Mouse (Mus musculus) T-helper 1 cell (primary cell): ENCODE measurements around the gene Cers6.

ENCODE experiments used
- in situ Hi-C: fragments of 300-600 bp; cut with MboI, MseI; formaldehyde crosslinking; loops from one replicate; pipeline ENCODE4 v1.15.1; 2025; ENCODE audit warnings: high pct_unique_total_duplicates

The Cers6 gene

DNA sequence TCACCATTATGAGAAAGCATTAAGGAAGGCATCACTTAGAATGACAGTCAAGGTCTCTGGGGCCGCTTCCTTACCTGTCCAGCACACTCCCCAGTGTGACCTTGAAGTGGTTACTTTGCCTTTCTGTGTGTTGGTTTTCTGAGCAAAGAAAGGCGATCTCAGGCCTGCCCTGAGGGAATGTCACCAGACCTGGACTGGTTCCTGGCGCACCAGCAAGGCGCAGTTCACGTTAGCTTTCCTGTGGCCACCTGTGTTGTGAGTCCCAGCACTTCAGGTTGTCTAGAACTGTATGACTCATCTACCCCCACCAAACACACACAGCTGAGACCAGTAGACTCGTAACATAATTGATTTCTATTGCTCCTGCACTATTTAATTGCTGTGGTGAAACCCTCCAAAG, 193.9 kb downstream of the Cers6 start:
- in situ Hi-C loops, result loop anchor here (5.0 kb wide), 1 partner anchor 268 kb away; no protein-coding TSS in a partner anchor

DNA sequence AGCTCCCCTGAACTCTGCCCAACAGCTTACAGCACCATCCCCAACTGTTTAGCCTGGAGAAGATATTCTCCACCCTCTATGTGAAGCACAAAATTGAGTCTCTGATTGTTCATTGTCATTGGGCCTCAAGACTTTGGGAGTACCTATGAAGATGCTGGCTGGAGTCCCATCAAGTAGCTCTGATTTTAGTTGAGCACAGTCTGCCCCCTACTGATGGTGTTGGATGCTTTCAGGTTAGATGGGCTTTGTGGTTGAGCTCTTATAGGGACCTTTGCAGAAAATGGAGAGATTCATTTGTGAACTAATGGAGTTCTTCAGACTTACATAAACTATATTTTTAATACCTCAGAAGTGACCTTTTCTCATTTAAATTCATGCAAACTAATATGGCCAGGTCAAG, 200.1 kb downstream of the Cers6 start:
- in situ Hi-C loops, result no loop called here

DNA sequence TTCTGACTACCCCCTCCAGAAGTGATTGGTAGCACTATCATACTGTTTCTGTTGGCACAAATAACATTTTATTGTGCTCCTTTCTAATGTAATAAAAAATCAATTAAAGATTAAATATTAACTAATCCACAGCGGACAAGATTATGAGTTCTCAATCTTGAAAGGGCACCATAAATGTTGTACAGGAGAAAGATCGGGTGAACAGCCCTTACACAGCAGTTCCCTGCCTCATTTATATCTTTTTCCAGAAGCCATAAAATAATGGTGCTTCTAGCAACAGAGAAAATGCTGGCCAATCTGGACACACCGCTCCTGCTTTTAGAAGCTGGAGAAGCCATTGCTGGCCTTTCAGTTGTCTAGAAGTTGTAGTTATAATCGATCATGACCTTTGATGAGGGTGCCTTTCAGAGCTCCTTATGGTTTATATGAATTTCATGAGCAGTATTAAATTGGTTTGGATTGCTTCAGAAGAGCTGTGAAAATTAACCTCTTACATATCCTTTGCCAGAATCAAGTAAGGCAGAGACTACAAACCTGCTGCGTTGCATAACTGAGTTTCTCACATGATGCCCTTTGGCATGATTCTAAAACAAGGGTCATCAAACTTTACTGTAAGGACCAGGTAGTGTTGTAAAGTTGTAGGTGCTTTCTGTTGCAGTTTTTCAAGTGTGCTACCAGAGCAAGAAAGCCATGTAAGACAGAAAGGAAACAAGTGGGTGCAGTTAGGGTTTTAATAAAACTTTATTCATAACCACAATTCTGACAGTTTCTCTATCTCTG, 200.9 kb downstream of the Cers6 start:
- in situ Hi-C loops, result no loop called here

DNA sequence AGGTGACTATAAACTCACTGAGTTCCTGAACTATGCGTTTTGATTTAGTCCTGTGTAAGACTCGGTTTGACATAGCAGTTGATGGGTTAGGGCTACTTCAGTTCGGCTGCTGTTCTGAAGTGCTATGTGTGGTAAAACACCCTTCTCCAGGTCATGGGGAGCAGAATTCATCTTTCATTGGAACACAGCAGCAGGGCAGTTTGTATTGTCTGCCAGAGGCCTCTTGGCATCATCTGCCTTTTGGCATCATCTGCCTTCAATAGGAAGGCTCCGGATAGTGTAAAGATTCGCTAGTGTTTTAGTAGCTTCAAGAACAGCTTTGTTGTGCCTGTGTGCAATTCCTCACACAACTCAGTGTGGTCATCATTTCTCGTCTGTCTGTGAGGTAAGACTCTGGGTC, 203.5 kb downstream of the Cers6 start:
- in situ Hi-C loops, result no loop called here

DNA sequence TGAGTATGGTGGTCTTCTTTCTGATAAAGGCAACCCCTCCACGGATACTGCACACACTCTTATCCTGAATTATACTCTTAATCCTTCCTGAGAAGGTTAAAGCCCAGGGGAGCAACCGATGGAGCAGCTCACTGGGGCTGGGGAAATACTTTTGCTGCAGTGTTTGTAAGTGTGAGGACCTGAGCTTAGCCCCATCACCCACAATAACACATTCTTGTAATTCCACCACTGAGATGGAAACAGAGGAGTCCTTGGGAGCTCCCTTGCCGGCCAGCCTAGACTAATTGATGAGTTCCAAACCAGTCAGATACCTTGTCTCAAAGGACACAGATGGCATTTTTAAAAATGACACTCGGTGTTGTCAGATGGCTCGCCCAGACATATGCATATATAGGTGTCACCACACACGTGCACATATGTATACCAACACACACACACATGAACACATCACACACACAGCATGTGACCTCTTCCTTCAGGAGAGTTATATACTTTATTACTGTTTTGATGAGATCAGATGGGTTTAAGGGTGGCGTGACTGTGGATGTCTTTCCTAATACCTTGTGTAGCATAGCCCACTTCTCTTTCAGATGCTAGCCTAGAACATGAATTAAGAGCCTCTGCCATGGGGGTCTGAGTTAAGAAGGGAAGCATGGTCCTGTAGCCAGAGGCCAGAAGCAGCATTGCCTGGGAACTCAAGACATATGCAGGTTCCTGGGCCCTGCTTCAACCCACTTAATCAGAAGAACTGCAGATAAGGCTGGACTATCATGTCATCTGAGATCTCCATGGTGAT, 210.4 kb downstream of the Cers6 start:
- in situ Hi-C loops, result no loop called here

DNA sequence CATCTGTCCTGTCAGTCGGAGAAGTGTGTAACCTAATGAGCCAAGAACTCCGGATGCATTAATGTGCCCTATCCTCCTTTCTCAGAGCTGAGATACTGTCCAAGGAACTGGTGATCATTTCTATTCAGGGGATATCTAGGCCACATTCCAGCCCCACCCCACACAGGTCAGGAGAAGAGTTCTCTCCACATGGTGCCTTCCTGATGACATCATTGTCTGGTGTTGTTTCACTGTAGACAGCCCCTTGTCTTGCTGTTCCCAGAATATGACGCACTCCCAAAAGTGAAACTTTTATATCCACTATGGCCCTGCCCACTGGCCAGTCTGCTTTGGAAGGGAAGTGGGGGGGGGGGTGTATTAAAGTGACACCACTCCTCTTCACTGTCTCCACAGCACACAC, 215.9 kb downstream of the Cers6 start:
- in situ Hi-C loops, result no loop called here

DNA sequence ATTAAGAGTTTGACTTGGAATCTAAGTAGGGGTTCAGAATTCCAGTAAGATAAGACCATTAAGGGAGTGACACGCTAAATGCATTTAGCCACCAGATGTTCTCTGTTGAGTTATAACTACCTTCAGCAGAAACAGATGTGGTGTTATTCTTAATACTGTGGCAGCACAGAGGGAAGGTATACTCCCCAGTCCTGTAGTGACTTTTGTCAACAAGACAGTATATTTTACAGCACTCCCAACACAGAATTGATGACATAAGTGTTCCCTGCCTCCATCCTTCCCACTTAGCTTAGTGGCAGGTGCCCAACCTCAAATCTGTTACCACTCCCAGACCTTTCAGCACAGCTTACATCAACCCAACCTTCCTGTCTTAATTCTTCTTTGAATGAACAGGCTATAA, 219.5 kb downstream of the Cers6 start:
- in situ Hi-C loops, result no loop called here

DNA sequence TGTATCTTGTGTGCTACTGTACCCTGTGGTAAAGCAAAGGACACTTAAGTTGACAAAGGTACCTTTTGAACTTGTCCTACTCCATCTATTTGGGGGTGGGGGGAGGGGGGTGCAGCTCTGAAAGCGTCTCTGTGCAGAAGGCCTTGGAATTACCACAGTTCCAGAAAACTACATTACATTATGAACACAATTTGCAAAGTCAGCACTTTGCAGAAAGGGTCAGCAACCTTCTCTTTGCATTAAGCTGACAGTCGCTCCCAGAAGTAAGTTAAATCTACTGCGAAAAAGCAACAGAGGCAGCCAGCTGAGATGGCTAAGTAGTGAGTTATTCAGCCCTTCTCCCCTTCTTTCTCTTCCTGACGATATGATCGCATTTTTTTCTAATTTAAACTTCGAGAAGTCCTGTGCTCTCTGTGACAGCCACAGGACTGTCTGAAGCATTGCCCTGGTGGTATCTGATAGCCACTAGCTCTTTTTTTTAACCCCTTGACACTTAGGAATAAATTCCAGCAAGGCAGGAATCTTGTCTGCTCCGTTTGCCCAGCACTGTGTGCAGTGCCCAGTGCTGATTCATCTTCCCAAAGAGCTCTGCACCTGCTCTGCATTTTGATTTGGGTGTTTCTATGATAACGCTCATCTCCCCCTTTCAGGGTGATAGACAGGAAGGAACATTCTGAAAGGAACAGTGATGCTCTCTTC, 221.4 kb downstream of the Cers6 start:
- in situ Hi-C loops, result no loop called here

DNA sequence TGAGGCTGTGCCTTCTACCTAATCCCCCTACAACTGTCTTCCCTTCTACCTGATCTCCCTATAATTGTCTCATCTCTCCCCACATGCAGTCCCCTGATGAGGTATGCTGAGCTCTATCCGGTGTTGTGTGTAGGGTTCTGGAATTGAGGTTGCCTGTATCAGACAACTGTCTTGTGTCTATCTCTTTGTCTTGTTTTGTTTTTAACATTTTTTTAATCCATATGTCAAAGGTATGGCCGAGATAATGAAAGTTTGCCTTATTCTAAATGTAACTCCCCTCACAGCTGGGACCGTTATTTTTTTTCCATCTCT, 221.9 kb downstream of the Cers6 start:
- in situ Hi-C loops, result no loop called here

DNA sequence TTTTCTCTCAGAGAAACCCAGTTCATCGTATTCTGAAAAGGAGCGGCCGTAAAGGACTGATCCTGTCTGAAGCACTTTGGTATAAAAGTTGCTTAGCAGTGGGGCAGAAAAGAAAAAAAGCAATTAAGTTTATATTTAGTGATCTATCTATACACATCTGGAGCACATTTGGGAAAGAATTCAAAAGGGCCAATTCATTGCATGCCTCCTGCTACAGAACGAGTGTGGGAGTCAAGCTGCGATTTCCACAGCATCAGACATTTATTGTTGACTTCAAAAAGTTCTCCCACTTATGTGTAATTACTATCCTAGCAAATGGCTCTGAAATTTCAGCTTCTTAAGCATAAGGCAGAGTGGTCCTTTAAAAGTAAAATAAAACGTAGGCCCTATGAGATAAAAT, 223.2 kb downstream of the Cers6 start:
- in situ Hi-C loops, result no loop called here

DNA sequence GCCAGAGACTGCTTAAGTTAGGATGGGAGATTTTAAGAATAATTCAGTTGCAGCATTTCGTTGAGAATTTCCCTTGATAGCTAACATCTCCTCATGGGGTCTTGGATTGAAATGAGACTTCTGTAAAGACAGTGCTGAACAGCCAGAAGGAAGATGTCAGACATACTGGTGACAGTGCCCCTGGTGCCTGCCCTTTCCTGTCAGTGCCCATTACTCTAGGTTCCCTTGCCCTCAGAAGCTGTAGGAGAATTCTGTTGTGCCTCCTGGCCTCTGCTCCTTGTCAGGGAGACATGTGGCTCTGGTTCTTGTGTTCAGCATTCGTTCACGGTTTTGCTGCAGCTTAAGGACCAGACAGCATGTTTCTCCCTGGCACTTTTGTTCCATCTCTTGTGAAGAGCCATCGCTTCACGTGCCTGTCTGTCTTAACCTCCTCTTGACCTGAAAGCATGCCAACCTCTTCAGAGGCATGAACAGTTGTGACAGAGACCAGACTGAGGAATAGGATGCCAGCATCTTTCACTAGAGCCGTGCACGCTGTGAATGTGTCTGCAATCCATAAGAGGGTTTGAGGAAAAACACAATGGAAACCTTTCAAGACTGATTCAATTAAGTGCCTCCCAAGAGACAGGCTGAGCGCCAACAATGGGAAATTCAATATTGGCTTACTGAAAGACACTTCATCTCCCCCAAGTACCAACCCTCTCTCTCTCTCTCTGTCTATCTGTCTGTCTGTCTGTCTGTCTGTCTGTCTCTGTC, 225.4 kb downstream of the Cers6 start:
- in situ Hi-C loops, result no loop called here

DNA sequence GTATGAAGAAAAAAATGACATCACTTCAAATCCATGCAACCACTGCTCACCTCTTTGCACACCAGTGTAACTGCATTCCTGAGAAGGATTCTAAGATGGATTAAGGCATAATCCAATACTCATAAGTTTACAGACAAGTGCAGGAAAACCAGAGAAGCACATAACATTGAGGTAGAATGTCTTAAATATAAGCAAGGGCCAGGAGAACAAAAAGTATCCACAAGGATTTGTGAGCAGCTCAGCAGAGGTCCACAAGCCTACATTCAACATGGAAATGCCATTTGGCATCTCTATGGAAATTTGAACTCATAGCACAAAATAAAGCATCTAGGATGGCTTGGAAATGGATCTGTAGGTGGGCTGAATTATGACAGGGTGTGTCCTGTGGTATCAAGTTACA, 234.6 kb downstream of the Cers6 start:
- in situ Hi-C loops, result loop anchor here (5.0 kb wide), 2 partner anchors 309 to 529 kb away; no protein-coding TSS in a partner anchor

DNA sequence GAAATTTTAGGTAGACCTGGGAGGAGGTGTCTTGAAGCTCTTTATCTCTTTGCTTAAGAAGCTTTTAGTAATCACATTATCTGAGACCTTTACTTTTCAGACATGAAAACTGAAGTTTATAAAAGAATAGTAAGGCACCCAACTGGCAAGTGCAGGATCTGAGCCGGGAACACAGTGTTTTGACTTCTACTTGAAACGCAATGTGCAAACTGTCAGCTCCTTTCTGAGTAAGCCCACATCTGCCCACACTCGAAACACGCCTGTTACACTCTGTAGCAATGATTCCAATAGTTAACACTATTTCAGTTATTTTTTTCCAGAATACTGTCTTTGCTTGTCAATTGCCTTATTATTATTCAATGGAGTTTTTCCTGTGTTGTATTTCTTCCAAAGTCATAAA, 235.6 kb downstream of the Cers6 start:
- in situ Hi-C loops, result loop anchor here (5.0 kb wide), 2 partner anchors 310 to 530 kb away; no protein-coding TSS in a partner anchor

DNA sequence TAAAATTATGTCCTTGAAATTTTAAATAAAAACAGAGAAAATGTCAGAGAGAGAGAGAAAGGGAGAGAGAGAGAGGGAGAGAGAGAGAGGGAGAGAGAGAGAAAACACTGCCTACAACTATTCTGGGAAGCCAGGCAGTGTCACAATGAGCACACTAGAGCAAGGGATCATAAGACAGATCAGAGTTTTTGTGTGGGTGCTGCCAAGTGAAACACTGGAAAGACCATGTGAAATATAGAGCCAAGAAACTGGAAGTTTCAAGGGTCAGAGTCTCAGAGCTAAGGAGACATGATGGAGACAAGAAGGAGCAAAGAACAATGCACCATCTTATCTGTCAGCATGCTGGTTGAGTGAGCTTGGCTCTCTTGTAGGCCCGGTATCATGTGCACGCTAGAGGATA, 236.3 kb downstream of the Cers6 start:
- in situ Hi-C loops, result loop anchor here (5.0 kb wide), 2 partner anchors 310 to 530 kb away; no protein-coding TSS in a partner anchor

DNA sequence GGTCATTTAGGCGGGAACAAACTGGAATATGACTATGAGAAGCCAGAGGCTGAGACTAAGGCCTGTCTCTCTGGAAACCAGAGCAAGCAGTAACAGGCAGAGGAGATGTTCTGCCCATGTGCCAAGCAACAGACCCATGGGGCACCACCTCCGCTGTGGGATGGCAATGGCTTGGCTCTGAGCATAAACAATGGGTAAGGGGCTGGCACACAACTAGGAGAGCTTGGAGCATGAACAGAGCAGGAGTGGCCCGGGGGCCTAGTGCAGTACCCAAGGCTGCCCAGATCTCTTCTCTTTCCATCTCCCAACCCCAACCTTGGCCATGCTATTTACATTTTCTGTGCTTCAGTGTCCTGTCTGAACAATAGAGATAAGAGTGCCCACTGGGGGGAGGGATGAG, 237.5 kb downstream of the Cers6 start:
- in situ Hi-C loops, result loop anchor here (5.0 kb wide), 2 partner anchors 311 to 531 kb away; no protein-coding TSS in a partner anchor

DNA sequence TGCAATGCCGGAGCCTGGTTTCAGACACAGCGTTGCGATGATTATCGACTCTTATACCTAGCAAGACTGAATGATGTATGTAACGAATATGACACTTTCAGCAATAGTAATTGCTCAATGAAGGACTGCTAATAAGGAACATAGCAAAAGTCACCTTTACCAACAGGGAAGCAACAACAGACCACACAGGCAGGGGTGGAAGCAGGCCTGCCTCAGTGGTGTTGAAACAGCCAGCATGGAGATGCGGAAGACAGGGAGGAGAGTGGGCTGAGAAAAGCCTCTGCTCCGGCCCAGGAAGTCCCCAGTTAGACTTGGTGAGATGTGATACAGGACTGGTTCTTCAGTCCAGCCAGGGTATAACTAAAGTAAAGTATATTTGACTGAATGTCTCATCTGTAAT, 237.9 kb downstream of the Cers6 start:
- in situ Hi-C loops, result loop anchor here (5.0 kb wide), 2 partner anchors 312 to 532 kb away; no protein-coding TSS in a partner anchor

DNA sequence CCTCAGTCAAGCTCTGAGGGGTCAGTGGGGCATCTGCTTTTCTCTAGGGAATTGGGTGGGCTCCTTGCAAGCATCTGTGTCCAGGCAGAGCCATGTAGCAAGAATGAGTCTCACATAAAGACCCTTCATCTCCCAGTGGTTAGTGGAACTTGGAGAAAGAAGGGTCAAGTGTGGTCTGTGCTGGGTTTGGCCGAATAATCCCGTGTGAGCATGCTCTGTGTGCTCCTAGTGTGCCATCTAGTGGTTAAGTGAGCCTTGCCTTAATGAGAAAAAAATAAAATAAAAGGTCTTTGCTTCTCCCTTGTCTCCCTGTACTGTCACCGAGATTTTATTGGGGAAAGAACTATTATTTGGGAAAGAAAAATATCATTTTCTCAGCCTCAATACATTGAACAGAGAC, 239.5 kb downstream of the Cers6 start:
- in situ Hi-C loops, result no loop called here

DNA sequence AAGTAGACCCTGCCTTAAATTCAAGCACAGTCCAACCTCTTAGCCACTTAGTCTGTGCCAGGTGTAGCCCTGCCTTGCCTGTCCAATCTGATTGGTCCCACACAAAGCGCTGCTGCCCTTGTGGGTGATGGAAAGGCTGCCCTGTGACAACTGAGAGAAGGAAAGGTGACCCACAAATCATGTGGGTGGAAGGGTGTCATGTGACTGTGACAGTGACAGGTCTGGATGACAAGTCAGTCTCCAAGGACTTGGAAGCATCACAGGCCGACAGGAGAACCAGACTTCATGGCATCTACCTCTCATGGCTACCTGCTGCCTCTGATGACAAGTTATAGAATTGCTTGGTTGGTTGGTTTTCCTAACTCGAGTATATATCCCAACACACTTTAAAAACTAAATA, 242.3 kb downstream of the Cers6 start:
- in situ Hi-C loops, result no loop called here

DNA sequence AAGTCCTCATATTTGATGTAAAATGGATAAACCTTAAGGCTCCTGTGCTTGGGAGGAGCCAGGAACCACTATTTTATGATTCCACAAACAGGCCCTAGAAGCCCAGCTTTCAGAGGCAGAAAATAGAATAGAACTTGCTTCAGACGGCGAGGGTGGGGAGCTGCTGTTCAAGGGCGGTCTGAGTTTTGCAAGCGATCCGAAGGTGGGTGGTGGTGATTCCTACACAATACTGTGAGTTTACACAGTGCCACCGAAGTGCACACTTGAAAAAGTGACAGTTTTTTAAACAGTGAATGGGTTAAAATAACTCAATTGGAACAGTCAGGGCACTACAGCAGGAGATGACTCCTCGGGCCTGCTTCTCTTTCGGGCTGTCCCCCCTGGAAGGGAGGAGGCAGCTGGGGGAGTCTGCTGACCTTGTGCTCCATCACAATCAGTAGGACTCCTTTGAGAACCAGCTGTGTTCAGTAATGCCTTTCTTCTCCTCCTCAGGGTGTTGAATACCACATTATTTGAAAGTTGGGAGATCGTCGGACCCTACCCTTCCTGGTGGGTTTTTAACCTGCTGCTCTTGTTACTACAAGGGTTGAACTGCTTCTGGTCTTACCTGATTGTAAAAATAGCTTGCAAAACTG, 243.4 kb downstream of the Cers6 start:
- in situ Hi-C loops, result no loop called here

DNA sequence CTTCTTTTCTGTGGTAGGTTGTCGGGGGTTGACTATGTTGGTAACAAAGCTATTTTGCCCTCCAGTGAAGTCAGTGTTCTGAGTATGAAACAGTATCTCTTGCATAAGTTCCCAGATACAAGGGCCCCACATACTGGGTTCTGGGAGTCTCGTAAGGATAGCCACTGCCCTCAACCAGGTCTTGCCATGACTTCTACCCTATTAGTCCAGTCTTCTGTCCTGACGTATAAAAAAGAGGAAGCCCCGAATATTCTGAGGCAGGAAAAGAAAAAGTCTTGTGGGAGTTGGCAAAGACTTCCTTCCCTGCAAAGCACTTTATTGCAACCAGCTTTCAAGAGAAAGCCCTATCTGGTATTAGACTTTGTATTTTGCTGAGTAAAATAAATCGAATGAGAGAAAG, 248.0 kb downstream of the Cers6 start:
- in situ Hi-C loops, result no loop called here

DNA sequence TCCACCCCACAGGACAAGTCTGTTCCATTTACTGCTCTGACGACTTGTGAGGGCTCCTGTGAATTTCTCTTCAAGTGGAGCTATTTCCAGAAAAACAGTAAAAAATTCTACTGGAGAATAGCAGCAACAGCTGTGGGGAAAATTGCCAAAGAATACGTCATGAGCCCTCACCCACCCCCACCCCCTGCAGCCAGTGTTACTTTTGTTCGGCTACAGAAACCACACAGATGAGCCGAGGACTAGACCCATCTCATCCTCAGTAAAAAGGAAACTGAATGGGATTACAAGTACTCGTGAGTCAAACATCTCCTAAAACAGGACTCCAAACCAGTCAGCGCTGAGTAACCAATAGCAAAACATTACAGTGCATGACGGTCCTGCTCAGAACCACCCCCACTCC, 248.5 kb downstream of the Cers6 start:
- in situ Hi-C loops, result no loop called here
